In genomic region chr3:27345526-27345925, GRCm38 (mm10) we compare ENCODE assay signal across 10 mouse cellular contexts. TPM values are rescaled to one million over a fixed set of nuclear protein-coding genes. Genes with fewer than 3 reads are reported as not detected.
DNase-seq lines count a peak whose midpoint lies in the region; ATAC-seq and TF ChIP-seq lines count a peak whose summit lies in the region.
"Had no signal": no experiment of that assay in that cellular context is flagged by ENCODE, and none has a peak within 500 bp of the region (broad histone marks: within the 10 kb centered on the region; RNA-seq: fewer than 3 reads in every experiment).

No protein-coding gene starts in this region.

- TF ChIP-seq POLR2A in bone marrow, adult 2 months (IDR thresholded peaks at IDR 0.05; ENCODE audit: borderline replicate concordance, control insufficient read depth, low read depth, low read length): no peak

- H3K27me3 ChIP-seq in hindbrain, embryonic 13.5 days: no peaks in the 10 kb centered on the region

- WGBS in bone marrow, adult 2 months: 10% methylated on average over 6 of the region's 6 CpGs
- 48% methylated on average over 6 of the region's 6 CpGs for WGBS in hindbrain, embryonic 13.5 days

- H3K27ac ChIP-seq in bone marrow, adult 2 months (ENCODE audit: control insufficient read depth, insufficient read depth, low read depth, low read length, poor library complexity): no peak overlapping the region
- no peak overlapping the region for H3K27ac ChIP-seq in hindbrain, embryonic 13.5 days

- no peak overlapping the region for H3K9ac ChIP-seq in hindbrain, embryonic 13.5 days

- DNase-seq in 416B (ENCODE audit: low read depth): peak; percentile 88
- peak; percentile 81 for DNase-seq in CD4-positive helper T cell, adult 2 months (ENCODE audit: low read depth, low spot score)
- peak; percentile 37 to 68 for DNase-seq in heart, postnatal 36 days
- DNase-seq in thymus, postnatal 10 days (ENCODE audit: low spot score in 2 of 2): peak; percentile 64 to 86
- DNase-seq in right cerebral cortex, postnatal 14 days: no peak

- no peak overlapping the region for H3K4me2 ChIP-seq in hindbrain, embryonic 13.5 days

- intact Hi-C loops in heart, postnatal 36 days (cut with DNase I): no loop called here

- ATAC-seq in megakaryocyte, adult 5-6 weeks (ENCODE audit: poor library complexity, severe bottlenecking): peak; percentile 95
- ATAC-seq in hindbrain, embryonic 13.5 days (ENCODE audit: low FRiP score): no peak

- H3K36me3 ChIP-seq in hindbrain, embryonic 13.5 days: no peaks in the 10 kb centered on the region

- TF ChIP-seq CTCF in bone marrow, adult 2 months (IDR thresholded peaks at IDR 0.05; ENCODE audit: control insufficient read depth, insufficient read depth, low read length): peak; percentile 88

- no peaks in the 10 kb centered on the region for H3K9me3 ChIP-seq in hindbrain, embryonic 13.5 days

- H3K4me1 ChIP-seq in bone marrow, adult 2 months (ENCODE audit: control insufficient read depth, insufficient read depth, low read length): no peaks in the 10 kb centered on the region
- no peaks in the 10 kb centered on the region for H3K4me1 ChIP-seq in hindbrain, embryonic 13.5 days (replicated peaks)

- H3K4me3 ChIP-seq in bone marrow, adult 2 months (replicated peaks; ENCODE audit: control insufficient read depth, low read depth, low read length): no peak overlapping the region
- no peak overlapping the region for H3K4me3 ChIP-seq in hindbrain, embryonic 13.5 days

RNA-seq across cellular contexts. Expression of gene Ghsr, which starts 25.6 kb away (rescaled TPM):
- not detected in 2 replicates for polyA plus RNA-seq in bone marrow, adult 2 months (2011; ENCODE audit: insufficient read depth, insufficient read length, low replicate concordance, missing spikeins)
- not detected for total RNA-seq in heart, postnatal 36 days (2021)
- not detected in 2 replicates for total RNA-seq in megakaryocyte, adult 5-6 weeks (2015)
- not detected in 2 replicates for total RNA-seq in megakaryocyte, adult 5-6 weeks (2017)
- 0.25 and 0.29 TPM in 2 replicates for polyA plus RNA-seq in hindbrain, embryonic 13.5 days (2015; fragmentation: Nextera tagmentation; extraction: Ambion mirVana)
- total RNA-seq: gastrocnemius, postnatal 4 days had no signal

RNA-seq across cellular contexts. Expression of gene Tnfsf10, which starts 28.7 kb away (rescaled TPM):
- polyA plus RNA-seq in bone marrow, adult 2 months (2011; ENCODE audit: insufficient read depth, insufficient read length, low replicate concordance, missing spikeins): 1.0 and 1.1 TPM in 2 replicates
- 10 to 100 TPM in 1 of 2 experiments, 1 to 10 TPM in 1; 8.3 to 12.6 TPM for total RNA-seq in heart, postnatal 36 days (2021)
- total RNA-seq in megakaryocyte, adult 5-6 weeks (2015): 1.0 and 1.1 TPM in 2 replicates
- total RNA-seq in megakaryocyte, adult 5-6 weeks (2017): 1.5 and 1.6 TPM in 2 replicates
- polyA plus RNA-seq in hindbrain, embryonic 13.5 days (2015; fragmentation: Nextera tagmentation; extraction: Ambion mirVana): 0.06 and 0.23 TPM in 2 replicates
- polyA plus RNA-seq: neural tube, embryonic 11.5 days had no signal
